Mouse (Mus musculus): ENCODE measurements around the gene Ramp2.
A peak's percentile ranks its signal among the peaks of the same experiment; 100 is the strongest.

The Ramp2 gene

GRCm38 (mm10) chr11:101236782-101237181, 9.0 kb upstream of the Ramp2 start:
- no peak for DNase-seq

DNA sequence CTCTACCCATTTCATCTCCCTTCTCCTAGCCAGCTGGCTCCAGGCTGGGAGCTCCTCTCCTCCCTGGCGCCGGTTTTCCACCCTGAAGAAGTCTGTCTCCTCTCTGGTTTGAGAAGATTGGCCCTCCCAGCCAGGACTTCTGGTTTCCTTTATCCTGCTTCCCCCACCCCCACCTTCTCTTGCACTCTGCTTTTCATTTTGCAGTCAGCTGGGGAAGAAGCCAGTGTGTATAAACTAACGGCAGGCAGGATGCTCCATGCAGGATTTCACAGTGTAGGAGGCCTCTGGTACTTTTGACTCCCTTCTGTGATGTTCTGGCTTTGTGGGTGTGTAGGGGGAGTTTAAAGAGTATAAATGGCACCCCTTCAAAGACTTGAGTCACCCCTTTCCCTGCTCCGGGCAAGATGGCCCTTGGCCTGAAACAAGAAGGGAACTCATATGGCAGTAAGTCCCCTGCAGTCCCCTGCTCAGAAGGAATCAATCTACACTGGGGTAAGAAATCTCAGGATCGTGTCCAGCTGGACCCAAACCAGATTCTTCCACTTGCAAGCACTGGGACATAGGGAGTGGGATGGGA, 7.7 kb upstream of the Ramp2 start:
- DNase-seq: peak; percentile 48

DNA sequence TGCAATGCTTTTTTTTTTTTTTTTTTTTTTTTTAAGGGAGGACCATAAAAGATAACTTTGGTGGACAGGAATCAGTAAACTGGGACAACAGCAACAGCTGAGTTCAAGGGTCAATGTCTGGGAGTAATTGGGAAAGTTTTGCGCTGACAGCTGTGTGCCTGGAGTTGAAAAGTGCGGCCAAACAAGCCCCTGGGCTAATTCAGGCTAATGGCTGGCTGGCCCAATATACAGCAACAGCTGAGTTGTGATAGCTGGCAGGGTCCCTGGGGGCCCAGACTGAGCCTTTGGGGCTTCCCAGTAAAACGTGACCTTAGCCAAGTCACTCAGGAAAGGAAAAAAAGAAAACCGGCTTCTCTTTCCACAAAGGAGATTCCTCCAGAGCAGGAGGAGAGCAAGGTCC, 757 bp upstream of the Ramp2 start:
- DNase-seq: no peak

DNA sequence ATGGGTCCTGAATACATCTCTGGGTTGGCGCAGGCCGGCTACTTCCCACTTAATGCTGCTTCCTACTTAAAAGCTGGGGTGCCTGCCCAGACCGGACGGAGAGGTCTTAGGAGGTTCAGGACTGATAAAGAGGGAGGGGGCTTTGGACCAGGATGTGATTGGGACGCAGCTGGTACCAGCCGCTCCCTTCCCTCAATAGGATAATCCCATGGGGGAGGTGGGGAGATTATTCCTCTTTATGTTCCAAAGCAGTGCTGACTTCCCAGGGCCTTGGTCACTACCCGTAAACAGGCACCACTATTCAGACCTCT, 829 bp downstream of the Ramp2 start:
- peak; percentile 36 for DNase-seq

- DNase-seq: no peak
Observed at GRCm38 (mm10) chr11:101247521-101248030, 1.7 kb downstream of the Ramp2 start.

DNA sequence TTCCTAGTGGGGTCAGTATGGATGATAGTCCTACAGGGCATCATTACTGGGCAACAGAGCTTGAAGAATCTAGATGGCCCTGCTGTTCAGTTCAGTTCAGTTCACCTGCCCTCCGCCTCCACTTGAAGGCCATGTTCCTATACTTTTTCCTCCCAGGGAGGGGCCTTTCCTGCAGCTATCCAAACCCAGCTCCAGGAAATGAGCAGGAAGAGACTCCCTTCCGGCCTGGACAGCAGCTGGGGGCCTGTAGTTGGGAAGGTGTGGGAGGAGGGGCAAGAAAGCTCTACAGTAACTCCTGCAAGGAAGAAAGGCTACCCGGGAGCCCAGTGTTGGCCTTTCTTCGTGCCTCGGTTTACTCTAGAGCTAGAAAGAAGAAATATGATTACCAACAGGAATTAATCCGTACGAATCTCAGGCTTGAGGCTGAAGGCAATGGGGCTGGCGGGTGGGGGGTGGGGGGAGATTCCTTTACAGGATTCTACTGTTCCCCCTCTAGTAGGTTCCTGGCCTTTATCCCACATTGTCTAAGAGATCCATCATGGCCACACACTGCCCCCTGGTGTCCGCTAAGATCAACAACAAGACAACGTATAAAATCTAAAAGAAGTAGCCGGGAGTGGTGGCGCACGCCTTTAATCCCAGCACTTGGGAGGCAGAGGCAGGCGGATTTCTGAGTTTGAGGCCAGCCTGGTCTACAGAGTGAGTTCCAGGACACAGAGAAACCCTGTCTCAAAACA, 2.6 kb downstream of the Ramp2 start:
- peak; percentile 86 for DNase-seq

DNA sequence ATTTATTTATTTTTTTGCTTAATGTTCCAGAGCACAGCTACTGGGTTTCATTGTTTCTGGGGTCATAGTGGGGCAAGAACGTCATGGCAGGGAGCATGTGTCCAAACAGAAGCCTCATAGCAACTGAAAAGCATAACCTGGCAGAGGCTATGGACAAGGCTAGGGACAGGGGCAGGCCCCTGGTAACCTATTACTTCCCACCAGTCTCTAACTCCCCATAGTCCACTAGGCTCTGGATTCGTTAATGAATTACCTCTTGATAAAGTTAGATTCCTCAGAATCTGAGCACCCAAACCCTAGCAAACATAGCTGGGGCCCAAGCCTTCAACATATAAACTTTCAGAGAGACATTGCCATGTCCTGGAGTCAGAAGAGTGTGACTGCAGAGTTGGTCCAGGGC, 5.2 kb downstream of the Ramp2 start:
- DNase-seq: no peak

DNA sequence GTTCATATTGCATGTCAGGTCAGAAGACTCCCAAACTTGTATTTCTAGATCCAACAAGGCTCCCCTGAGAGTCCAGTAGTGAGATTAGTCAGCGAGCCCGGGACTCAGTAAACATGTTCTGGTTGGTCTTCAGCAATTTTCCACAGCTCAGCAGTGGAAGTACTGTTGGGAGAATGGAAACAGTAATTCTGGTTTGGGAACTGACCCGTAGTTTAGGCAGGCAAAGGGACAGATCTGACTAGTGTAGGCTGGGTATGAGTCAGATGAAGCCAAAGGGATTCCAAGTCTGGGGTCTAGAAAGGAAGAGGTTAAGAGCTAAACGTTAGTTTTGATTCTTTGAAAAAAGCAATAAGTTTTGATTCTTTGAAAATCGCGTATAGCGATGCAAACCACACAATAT, 7.1 kb downstream of the Ramp2 start:
- no peak for DNase-seq

DNA sequence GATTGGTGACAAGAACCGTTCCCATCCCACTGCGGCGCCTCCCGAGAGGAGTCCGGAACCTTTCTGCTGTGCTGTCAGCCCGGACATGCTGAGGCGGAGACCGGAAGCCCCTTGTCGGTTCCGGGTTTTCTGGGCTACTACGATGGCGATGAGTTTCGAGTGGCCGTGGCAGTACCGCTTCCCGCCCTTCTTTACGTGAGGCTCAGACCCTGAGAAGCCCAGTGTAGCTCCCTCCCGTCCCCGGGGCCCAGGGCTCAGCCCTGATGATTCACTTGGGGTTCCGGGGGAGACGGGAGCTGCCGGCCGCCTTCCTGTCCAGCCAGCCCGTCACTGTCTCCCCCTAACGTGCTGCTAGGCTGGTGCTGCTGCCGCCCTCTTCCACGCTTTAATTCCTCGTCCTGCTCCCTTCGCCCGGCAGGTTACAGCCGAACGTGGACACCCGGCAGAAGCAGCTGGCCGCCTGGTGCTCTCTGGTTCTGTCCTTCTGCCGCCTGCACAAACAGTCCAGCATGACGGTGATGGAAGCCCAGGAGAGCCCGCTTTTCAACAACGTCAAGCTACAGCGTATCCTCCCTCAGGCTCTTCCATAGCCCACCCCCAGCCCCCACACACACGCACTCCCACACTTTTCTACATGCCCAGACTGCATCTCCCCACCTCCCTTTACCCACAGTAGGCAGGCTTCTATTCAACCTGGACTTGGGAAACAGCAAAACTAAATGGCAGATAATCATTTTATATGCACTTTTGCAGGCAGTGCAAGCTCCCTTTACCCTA, 8.0 kb downstream of the Ramp2 start, which contains the start of gene Vps25:
Gene Vps25, plus strand, starts transcription at position 95 of the 777 bp plus-strand sequence.
- peak; percentile 91 for DNase-seq

- no peak for DNase-seq
Observed at GRCm38 (mm10) chr11:101255826-101256775, 10.3 kb downstream of the Ramp2 start.

DNA sequence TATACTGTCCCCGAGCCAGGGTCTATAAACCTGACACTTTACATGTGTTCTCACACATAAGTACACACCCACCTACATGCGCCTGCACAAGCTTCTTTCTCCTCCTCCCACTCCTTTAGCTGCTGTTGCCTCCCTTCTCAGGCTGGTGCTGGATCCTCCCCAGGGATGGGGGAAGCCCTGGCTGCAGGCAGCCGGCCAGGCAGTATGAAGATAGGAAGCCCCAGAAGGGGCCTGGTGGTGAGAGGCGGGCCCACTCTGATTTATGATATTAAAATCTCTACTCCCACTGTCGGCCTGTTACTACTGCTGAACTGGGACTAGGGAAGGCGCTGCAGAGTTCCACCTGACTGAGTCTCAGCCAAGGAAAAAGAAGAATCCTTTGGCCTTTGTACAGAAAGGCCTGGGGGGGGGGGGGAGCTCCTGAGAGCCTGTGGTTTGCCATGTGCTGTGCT, 13.5 kb downstream of the Ramp2 start:
- no peak for DNase-seq

- DNase-seq: peak; percentile 58
Observed at GRCm38 (mm10) chr11:101259948-101260825, 14.4 kb downstream of the Ramp2 start, which contains the start of gene Wnk4. TSS of gene Wnk4 (plus strand) at chr11:101260567.

DNA sequence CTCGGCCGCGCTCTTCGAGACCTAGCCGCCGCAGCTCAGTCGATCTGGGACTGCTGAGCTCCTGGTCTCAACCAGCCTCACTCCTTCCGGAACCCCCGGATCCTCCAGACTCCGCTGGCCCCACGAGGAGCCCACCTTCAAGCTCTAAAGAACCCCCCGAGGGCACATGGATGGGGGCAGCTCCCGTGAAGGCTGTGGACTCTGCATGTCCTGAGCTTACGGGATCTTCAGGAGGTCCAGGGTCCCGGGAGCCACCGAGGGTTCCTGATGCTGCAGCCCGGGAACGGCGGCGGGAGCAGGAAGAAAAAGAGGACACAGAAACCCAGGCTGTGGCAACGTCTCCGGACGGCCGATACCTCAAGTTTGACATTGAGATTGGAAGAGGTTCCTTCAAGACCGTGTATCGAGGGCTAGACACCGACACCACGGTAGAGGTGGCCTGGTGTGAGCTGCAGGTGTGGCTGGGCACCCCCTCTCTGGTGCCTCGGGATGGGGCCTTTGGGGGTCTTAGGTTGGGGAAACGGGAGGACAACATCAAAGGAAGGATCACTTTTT, 15.1 kb downstream of the Ramp2 start:
- DNase-seq: no peak

GRCm38 (mm10) chr11:101262272-101262967, 16.6 kb downstream of the Ramp2 start:
- no peak for DNase-seq

GRCm38 (mm10) chr11:101263138-101263988, 17.5 kb downstream of the Ramp2 start:
- DNase-seq: no peak

GRCm38 (mm10) chr11:101263989-101264280, 18.1 kb downstream of the Ramp2 start:
- no peak for DNase-seq

GRCm38 (mm10) chr11:101264954-101265471, 19.2 kb downstream of the Ramp2 start:
- DNase-seq: no peak

DNA sequence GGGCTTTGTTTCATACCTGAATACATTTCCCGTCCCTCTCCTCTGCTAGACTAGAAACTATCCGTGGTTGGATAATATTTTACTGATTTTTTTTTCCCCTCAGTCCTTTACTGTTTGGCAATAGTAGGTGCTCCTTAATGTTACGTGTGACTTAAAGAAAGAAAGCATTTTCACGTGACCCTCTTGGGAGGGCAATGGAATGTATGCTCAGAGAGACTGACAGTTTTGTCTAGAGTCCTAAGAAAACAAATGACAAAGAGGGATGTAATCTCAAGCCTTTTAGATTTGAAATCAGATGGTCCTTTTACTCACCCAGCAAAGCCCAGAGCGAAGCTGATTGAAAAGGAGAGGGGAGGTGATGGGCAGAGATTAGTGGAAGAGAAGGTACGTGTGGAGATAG, 20.1 kb downstream of the Ramp2 start:
- DNase-seq: no peak

DNA sequence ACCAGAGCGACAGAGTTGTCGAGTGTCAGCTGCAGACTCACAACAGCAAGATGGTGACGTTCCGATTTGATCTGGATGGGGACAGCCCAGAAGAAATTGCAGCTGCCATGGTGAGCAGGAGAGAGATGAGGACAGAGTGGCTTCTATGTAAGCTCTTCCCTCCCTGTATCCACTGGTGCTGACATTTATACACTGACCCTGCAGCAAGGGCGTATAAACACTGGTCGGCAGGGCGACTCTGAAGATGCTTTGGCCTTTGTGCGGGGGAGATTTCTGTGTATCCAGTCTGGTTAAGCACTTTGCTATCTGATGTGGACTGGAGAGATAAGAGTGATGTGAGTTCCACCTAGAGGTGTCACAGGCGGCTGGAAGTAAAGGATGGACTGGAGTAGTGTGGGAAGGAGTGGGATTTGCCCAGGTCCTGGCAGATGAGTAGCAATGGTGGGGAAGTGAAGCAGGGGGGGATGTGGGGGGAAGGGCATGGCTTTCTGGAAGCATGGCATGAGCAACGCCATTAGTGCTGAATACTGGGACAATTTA, 23.8 kb downstream of the Ramp2 start:
- DNase-seq: no peak

Measured in lung, postnatal 36 days (tissue).